Mouse (Mus musculus): ENCODE measurements around the gene Scnn1g. TPM values are rescaled to one million over a fixed set of nuclear protein-coding genes. Genes with fewer than 3 reads are reported as not detected.

Gene Scnn1g
- polyA plus RNA-seq, 1 experiment from 2014 or later = 0.40 TPM

- Histone ChIP-seq H3K9ac (ENCODE audit: low read depth, low read length) (no peak overlapping the region), H3K4me1 (ENCODE audit: control insufficient read depth, insufficient read depth, low read length) (no peaks in the 10 kb centered on the region), H3K27ac (replicated peaks; ENCODE audit: low read depth, low read length) (no peak overlapping the region), H3K4me3 (ENCODE audit: low read depth, low read length) (no peak overlapping the region), H3K4me2 (ENCODE audit: low read depth, low read length) (no peak overlapping the region), H3K36me3 (ENCODE audit: control insufficient read depth, insufficient read depth, low read length) (no peaks in the 10 kb centered on the region), H3K9me3 (ENCODE audit: control insufficient read depth, low read length) (no peaks in the 10 kb centered on the region), H3K27me3 (replicated peaks; ENCODE audit: control insufficient read depth, insufficient read depth, low read length) (no peaks in the 10 kb centered on the region)
- ATAC-seq (ENCODE audit: low read depth) = no peak
- 75% methylated on average over 5 of the region's 5 CpGs for WGBS
- DNase-seq (ENCODE audit: low spot score) = no peak
Measured at GRCm38 (mm10) chr7:121750244-121750643, 16.0 kb downstream of the Scnn1g start.

GRCm38 (mm10) chr7:121754748-121755147 is 20.5 kb downstream of the Scnn1g start:
- H3K9me3 ChIP-seq (ENCODE audit: control insufficient read depth, low read length) = no peaks in the 10 kb centered on the region
- H3K9ac ChIP-seq (ENCODE audit: low read depth, low read length) = no peak overlapping the region
- WGBS = 60% methylated on average over 8 of the region's 8 CpGs
- H3K4me2 ChIP-seq (ENCODE audit: low read depth, low read length) = no peak overlapping the region
- H3K4me1 ChIP-seq (ENCODE audit: control insufficient read depth, insufficient read depth, low read length) = no peaks in the 10 kb centered on the region
- DNase-seq (ENCODE audit: low spot score) = no peak
- H3K27me3 ChIP-seq (replicated peaks; ENCODE audit: control insufficient read depth, insufficient read depth, low read length) = no peaks in the 10 kb centered on the region
- H3K36me3 ChIP-seq (ENCODE audit: control insufficient read depth, insufficient read depth, low read length) = no peaks in the 10 kb centered on the region
- ATAC-seq (ENCODE audit: low read depth) = no peak
- no peak overlapping the region for H3K4me3 ChIP-seq (ENCODE audit: low read depth, low read length)
- H3K27ac ChIP-seq (replicated peaks; ENCODE audit: low read depth, low read length) = no peak overlapping the region

- H3K27me3 ChIP-seq (replicated peaks; ENCODE audit: control insufficient read depth, insufficient read depth, low read length) = no peaks in the 10 kb centered on the region
- no peaks in the 10 kb centered on the region for H3K4me1 ChIP-seq (ENCODE audit: control insufficient read depth, insufficient read depth, low read length)
- 86% methylated on average over 4 of the region's 4 CpGs for WGBS
- ATAC-seq (ENCODE audit: low read depth) (no peak), DNase-seq (ENCODE audit: low spot score) (no peak)
- no peak overlapping the region for H3K4me2 ChIP-seq (ENCODE audit: low read depth, low read length)
- H3K9ac ChIP-seq (ENCODE audit: low read depth, low read length) = no peak overlapping the region
- H3K36me3 ChIP-seq (ENCODE audit: control insufficient read depth, insufficient read depth, low read length) = no peaks in the 10 kb centered on the region
- H3K27ac ChIP-seq (replicated peaks; ENCODE audit: low read depth, low read length) = no peak overlapping the region
- no peaks in the 10 kb centered on the region for H3K9me3 ChIP-seq (ENCODE audit: control insufficient read depth, low read length)
- H3K4me3 ChIP-seq (ENCODE audit: low read depth, low read length) = no peak overlapping the region
Measured at GRCm38 (mm10) chr7:121763328-121763727, 29.0 kb downstream of the Scnn1g start.

- Histone ChIP-seq H3K27me3 (replicated peaks; ENCODE audit: control insufficient read depth, insufficient read depth, low read length) (no peaks in the 10 kb centered on the region), H3K27ac (replicated peaks; ENCODE audit: low read depth, low read length) (no peak overlapping the region), H3K4me2 (ENCODE audit: low read depth, low read length) (no peak overlapping the region), H3K9me3 (ENCODE audit: control insufficient read depth, low read length) (no peaks in the 10 kb centered on the region), H3K4me1 (ENCODE audit: control insufficient read depth, insufficient read depth, low read length) (no peaks in the 10 kb centered on the region), H3K9ac (ENCODE audit: low read depth, low read length) (no peak overlapping the region), H3K4me3 (ENCODE audit: low read depth, low read length) (no peak overlapping the region), H3K36me3 (ENCODE audit: control insufficient read depth, insufficient read depth, low read length) (no peaks in the 10 kb centered on the region)
- no peak for ATAC-seq (ENCODE audit: low read depth)
- DNase-seq (ENCODE audit: low spot score) = no peak
- WGBS = 76% methylated on average over 3 of the region's 3 CpGs
Measured at GRCm38 (mm10) chr7:121767900-121768299, 33.6 kb downstream of the Scnn1g start.

- Histone ChIP-seq H3K4me1 (ENCODE audit: control insufficient read depth, insufficient read depth, low read length) (no peaks in the 10 kb centered on the region), H3K36me3 (ENCODE audit: control insufficient read depth, insufficient read depth, low read length) (no peaks in the 10 kb centered on the region), H3K27me3 (replicated peaks; ENCODE audit: control insufficient read depth, insufficient read depth, low read length) (no peaks in the 10 kb centered on the region), H3K4me2 (ENCODE audit: low read depth, low read length) (no peak overlapping the region), H3K27ac (replicated peaks; ENCODE audit: low read depth, low read length) (no peak overlapping the region), H3K4me3 (ENCODE audit: low read depth, low read length) (no peak overlapping the region), H3K9ac (ENCODE audit: low read depth, low read length) (no peak overlapping the region), H3K9me3 (ENCODE audit: control insufficient read depth, low read length) (no peaks in the 10 kb centered on the region)
- DNase-seq (ENCODE audit: low spot score) = no peak
- 73% methylated on average over 8 of the region's 9 CpGs for WGBS
- no peak for ATAC-seq (ENCODE audit: low read depth)
Measured at GRCm38 (mm10) chr7:121768983-121769382, 34.7 kb downstream of the Scnn1g start.

GRCm38 (mm10) chr7:121778553-121778952 is 44.3 kb downstream of the Scnn1g start:
- Histone ChIP-seq H3K9me3 (ENCODE audit: control insufficient read depth, low read length) (no peaks in the 10 kb centered on the region), H3K27ac (replicated peaks; ENCODE audit: low read depth, low read length) (no peak overlapping the region), H3K27me3 (replicated peaks; ENCODE audit: control insufficient read depth, insufficient read depth, low read length) (no peaks in the 10 kb centered on the region), H3K36me3 (ENCODE audit: control insufficient read depth, insufficient read depth, low read length) (no peaks in the 10 kb centered on the region), H3K4me3 (ENCODE audit: low read depth, low read length) (no peak overlapping the region), H3K4me2 (ENCODE audit: low read depth, low read length) (no peak overlapping the region), H3K4me1 (ENCODE audit: control insufficient read depth, insufficient read depth, low read length) (no peaks in the 10 kb centered on the region), H3K9ac (ENCODE audit: low read depth, low read length) (no peak overlapping the region)
- ATAC-seq (ENCODE audit: low read depth) (no peak), DNase-seq (ENCODE audit: low spot score) (no peak)
- WGBS = 61% methylated on average over 1 of the region's 1 CpGs

GRCm38 (mm10) chr7:121778980-121779379 is 44.7 kb downstream of the Scnn1g start:
- no peak overlapping the region for H3K9ac ChIP-seq (ENCODE audit: low read depth, low read length)

GRCm38 (mm10) chr7:121779409-121779808 is 45.1 kb downstream of the Scnn1g start:
- no peaks in the 10 kb centered on the region for H3K4me1 ChIP-seq (ENCODE audit: control insufficient read depth, insufficient read depth, low read length)
- H3K27me3 ChIP-seq (replicated peaks; ENCODE audit: control insufficient read depth, insufficient read depth, low read length) = no peaks in the 10 kb centered on the region
- no peaks in the 10 kb centered on the region for H3K9me3 ChIP-seq (ENCODE audit: control insufficient read depth, low read length)
- H3K4me2 ChIP-seq (ENCODE audit: low read depth, low read length) = no peak overlapping the region
- H3K9ac ChIP-seq (ENCODE audit: low read depth, low read length) = no peak overlapping the region
- no peak overlapping the region for H3K27ac ChIP-seq (replicated peaks; ENCODE audit: low read depth, low read length)
- DNase-seq (ENCODE audit: low spot score) (no peak), ATAC-seq (ENCODE audit: low read depth) (no peak)
- H3K4me3 ChIP-seq (ENCODE audit: low read depth, low read length) = no peak overlapping the region
- no peaks in the 10 kb centered on the region for H3K36me3 ChIP-seq (ENCODE audit: control insufficient read depth, insufficient read depth, low read length)

More at GRCm38 (mm10) chr7:121778980-121779379, 44.7 kb downstream of the Scnn1g start:
- Histone ChIP-seq H3K27ac (replicated peaks; ENCODE audit: low read depth, low read length) (no peak overlapping the region), H3K4me1 (ENCODE audit: control insufficient read depth, insufficient read depth, low read length) (no peaks in the 10 kb centered on the region), H3K27me3 (replicated peaks; ENCODE audit: control insufficient read depth, insufficient read depth, low read length) (no peaks in the 10 kb centered on the region), H3K4me3 (ENCODE audit: low read depth, low read length) (no peak overlapping the region), H3K4me2 (ENCODE audit: low read depth, low read length) (no peak overlapping the region), H3K36me3 (ENCODE audit: control insufficient read depth, insufficient read depth, low read length) (no peaks in the 10 kb centered on the region), H3K9me3 (ENCODE audit: control insufficient read depth, low read length) (no peaks in the 10 kb centered on the region)
- DNase-seq (ENCODE audit: low spot score) (peak; percentile 5), ATAC-seq (ENCODE audit: low read depth) (no peak)
- 78% methylated on average over 3 of the region's 3 CpGs for WGBS

- no peak overlapping the region for H3K27ac ChIP-seq (replicated peaks; ENCODE audit: low read depth, low read length)
Measured at GRCm38 (mm10) chr7:121782188-121782909, 48.1 kb downstream of the Scnn1g start.

More at GRCm38 (mm10) chr7:121782188-121782909, 48.1 kb downstream of the Scnn1g start:
- H3K9ac ChIP-seq (ENCODE audit: low read depth, low read length) = no peak overlapping the region
- no peak for DNase-seq (ENCODE audit: low spot score)
- WGBS = 55% methylated on average over 3 of the region's 3 CpGs
- no peaks in the 10 kb centered on the region for H3K36me3 ChIP-seq (ENCODE audit: control insufficient read depth, insufficient read depth, low read length)
- H3K4me1 ChIP-seq (ENCODE audit: control insufficient read depth, insufficient read depth, low read length) = no peaks in the 10 kb centered on the region
- no peak overlapping the region for H3K4me2 ChIP-seq (ENCODE audit: low read depth, low read length)
- H3K27me3 ChIP-seq (replicated peaks; ENCODE audit: control insufficient read depth, insufficient read depth, low read length) = no peaks in the 10 kb centered on the region
- no peaks in the 10 kb centered on the region for H3K9me3 ChIP-seq (ENCODE audit: control insufficient read depth, low read length)
- ATAC-seq (ENCODE audit: low read depth) = no peak
- H3K4me3 ChIP-seq (ENCODE audit: low read depth, low read length) = no peak overlapping the region

Data from embryonic facial prominence, embryonic 14.5 days (tissue).